Mouse (Mus musculus) testis, adult 2 months (tissue): ENCODE data around the gene Col16a1.

Experiments used
- CTCF ChIP-seq: fragments of 200-500 bp; IDR thresholded peaks from 2 replicates; pipeline ENCODE4 v1.5.1; 2012; ENCODE audit warnings: low read depth, mild to moderate bottlenecking, inconsistent platforms, low read length, moderate library complexity; ENCODE audit not compliant: control insufficient read depth, insufficient read depth, insufficient replicate concordance
- POLR2A ChIP-seq: fragments of 200-500 bp; IDR thresholded peaks from 2 replicates; pipeline ENCODE4 v1.6.1; 2012; ENCODE audit warnings: low read depth, mild to moderate bottlenecking, inconsistent platforms, low read length, moderate library complexity; ENCODE audit not compliant: control insufficient read depth

- TF ChIP-seq CTCF (no peak), POLR2A (no peak)
Observed at GRCm38 (mm10) chr4:130085246-130085820, 37.7 kb downstream of the Col16a1 start.
